Mouse (Mus musculus) testis, postnatal 10 days (tissue): ENCODE data around the gene Lpar6.

Source experiments
- DNase-seq: peaks from one replicate; pipeline ENCODE4 v3.0.0; 2021; ENCODE audit warnings: low spot score

Lpar6 gene

DNA sequence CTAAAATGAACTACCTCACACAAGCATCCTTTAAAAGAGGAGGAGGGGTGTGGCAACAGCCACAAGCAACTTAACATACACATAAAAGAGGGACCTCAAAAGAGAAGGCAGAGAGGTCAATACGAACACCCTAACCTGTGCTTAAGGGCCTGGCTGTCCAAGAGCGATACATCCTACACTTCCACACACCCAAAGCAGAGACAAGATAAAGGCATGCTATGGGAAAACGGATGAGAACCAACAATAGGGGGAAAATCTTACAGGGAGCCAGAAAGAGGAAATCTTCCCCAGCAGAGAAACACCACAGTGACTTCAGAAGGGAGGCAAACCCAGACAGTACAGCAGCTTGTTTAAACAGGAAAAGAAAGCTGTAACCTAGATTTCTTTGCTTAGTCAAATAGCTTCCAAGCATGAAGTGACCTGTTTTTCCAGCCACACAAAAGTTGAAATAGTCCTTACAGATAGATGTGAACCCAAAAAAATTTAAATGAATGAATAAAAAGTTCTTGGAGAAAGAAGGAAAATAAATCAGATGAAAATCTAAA, 17.8 kb downstream of the Lpar6 start:
- no peak for DNase-seq

DNA sequence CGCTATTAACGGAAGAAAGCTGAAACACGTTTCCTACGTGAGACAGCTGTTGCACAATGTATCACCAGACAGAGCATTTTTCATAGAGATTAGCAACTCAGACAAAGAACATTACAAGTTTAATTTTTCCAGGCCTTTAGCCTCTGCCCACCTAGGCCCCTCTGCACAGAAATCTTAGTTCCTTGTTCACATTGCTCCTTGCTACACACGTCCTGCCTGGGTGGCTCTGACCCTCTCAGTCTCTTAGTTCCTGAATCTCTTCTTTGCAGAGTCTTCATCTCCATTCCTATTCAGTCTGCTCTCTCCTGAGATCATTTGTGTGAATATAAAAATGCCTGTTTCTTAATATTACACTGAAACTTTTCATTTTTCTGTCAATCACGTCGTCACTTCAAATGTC, 19.7 kb downstream of the Lpar6 start:
- no peak for DNase-seq

DNA sequence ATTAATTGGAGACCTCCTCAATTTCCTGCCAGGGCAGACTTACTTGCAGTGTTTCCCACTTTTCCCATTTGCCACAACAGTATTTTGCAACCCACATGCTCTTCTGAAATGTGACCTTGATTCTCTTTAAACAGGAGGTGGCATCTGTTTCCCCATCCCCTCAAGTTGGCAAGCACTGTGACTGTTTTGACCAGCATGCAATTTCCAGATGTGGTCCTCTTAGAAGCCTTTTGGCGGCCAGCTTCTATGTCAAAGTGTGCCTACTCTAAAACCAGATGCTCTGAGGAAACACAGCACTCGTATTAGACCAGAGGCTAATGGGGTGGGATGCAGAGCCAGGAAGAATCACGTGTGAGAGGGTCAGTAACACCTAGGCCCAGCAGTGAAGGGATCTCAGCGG, 20.5 kb downstream of the Lpar6 start:
- no peak for DNase-seq

DNA sequence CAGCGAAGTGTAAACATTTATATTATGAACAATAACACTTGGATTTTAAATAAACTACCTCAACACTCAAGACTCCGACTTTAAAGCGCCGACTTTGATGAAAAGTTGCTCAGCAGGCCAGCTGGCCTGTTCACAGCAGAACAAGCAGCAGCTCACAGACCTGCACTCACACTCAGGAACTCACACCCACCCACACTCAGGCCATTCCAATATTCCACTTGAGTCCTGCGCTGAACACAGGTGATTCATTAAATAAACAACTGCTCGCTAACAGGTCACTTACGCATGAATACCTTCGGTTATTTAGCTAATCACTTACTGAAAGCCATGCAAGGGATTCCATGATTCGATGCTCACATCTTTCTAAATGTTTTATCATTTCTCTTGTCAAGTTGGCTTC, 24.5 kb downstream of the Lpar6 start:
- no peak for DNase-seq

DNA sequence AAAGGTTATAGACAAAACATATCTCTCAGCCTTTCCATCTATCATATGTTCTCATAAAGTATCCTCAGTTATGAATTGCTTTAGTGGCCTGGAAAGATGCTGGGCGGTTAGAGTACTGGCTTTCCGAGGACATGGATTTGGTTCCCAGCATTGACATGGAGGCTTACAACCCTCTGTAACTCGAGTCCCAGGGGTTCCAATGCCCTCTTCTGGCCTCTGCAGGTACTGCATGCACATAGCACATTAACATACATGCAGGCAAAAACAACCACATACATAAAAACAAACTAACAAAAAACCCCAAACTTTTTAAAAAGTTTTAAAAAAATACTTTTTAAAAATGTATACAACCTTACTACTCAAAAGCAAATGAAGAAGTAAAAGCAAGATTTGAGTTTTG, 28.5 kb downstream of the Lpar6 start:
- DNase-seq = no peak

DNA sequence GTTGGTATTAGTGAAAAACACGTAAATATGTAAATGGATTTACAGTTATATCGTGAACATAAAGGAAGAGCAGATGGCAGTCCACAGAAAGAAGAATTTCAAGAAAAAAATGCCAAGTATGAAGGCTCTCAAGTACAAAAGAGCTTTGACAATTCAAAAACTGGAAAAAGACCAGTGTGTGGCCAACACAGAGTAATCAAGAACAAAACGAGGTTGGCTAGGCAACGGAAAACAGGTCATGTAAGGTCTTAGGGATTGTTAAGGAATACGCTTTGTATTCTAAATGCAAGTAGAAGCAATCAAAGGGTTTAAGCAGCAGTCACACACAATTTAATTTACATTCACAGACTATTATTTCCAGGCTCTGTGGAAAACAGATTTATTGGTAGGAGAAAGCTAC, 34.1 kb downstream of the Lpar6 start:
- DNase-seq = no peak

DNA sequence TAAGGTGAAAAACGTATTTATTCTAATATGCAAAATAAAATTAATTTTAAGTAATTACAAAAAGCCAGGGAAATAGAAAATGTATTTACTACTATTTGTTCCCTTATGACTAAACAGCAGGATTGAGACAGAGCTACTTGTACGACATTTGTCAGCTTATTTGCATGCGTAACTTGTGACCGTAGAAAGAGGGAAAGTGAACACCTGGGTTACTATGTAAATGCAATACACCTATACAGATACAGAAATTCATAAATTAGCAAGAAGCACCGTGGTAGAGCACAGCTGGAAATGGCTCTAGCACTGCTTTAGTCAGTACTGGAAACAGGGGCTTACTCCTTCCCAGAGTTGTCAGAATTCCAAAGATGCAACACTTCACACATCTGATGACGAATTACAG, 41.4 kb downstream of the Lpar6 start:
- DNase-seq = no peak

DNA sequence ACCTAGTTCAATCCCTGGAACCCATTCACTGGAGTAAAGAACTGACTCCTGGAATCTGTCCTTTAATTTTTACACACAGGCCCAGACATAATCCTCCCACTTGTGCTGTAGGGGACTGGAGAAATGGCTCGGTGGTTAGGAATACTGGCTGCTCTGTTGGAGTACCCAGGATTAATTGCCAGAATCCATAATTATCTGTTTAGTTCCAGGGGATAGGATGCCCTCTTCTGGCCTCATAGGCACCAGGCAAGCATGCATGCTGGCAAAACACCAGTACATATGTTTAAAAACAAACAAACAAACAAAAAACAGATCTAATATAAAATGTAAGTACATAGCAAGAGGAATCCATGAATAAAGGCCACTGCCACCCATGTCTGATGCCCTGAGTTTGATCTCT, 43.3 kb downstream of the Lpar6 start:
- DNase-seq = no peak

DNA sequence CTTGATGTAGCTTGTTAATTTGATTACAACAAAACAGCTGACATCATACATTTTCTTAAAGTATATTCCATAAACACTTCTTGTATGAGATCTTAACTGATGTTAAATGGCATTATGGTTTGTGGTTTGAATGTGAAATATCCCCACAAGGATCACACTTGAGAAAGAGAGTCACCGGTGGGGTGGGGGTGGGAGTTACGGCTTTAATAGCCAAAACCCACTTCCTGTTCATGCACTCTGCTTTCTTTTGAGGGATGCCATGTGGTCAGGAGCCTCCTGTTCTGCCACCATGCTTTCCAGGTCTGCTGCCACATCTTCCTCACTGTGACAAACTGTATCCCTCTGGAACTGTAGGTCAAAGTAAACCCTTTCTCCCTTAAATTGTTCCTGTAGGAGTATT, 52.2 kb downstream of the Lpar6 start:
- DNase-seq = no peak

DNA sequence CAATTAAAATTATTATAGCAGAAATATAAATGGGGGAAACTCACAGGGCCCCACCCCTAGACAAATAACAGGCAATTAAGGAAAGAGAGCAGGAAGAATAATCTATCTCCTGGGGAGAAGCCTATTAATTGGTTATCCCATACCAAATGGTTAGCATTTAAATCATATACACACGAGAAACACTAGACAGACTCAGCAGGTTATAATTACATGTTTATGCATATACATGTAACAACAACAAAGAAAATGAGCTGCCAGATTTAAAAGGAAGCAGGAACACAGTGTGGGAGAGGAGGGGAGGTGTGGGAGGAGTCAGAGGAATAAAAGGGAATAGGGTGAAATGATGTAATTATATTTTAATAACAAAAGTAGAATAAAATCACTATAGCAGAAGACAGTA, 54.7 kb downstream of the Lpar6 start:
- DNase-seq = no peak
